Mouse (Mus musculus): ENCODE measurements around the gene Cd69. TPM values are rescaled to one million over a fixed set of nuclear protein-coding genes. Genes with fewer than 3 reads are reported as not detected.

Cd69 gene
- total RNA-seq (2021) = under 1 TPM in 1 of 2 experiments, not detected in 1; 0.31 TPM
- long read RNA-seq, experiment 1 = 0 reads
- long read RNA-seq, experiment 2 = 0 reads

- DNase-seq = no peak
- intact Hi-C loops (cut with DNase I) = no loop called here
Observed at GRCm38 (mm10) chr6:129275220-129275619, at the start of gene Cd69. Gene Cd69, minus strand, starts transcription at chr6:129275436.

GRCm38 (mm10) chr6:129319331-129319730 lies 44.1 kb upstream of the Cd69 start:
- intact Hi-C loops (cut with DNase I) = no loop called here
- no peak for DNase-seq

- intact Hi-C loops (cut with DNase I) = no loop called here
- no peak for DNase-seq
Observed at GRCm38 (mm10) chr6:129318395-129318794, 43.2 kb upstream of the Cd69 start.

- intact Hi-C loops (cut with DNase I) = no loop called here
- no peak for DNase-seq
Observed at GRCm38 (mm10) chr6:129316463-129316862, 41.2 kb upstream of the Cd69 start.

GRCm38 (mm10) chr6:129315698-129316097 lies 40.5 kb upstream of the Cd69 start:
- DNase-seq = no peak
- intact Hi-C loops (cut with DNase I) = no loop called here

- intact Hi-C loops (cut with DNase I) = no loop called here
- no peak for DNase-seq
Observed at GRCm38 (mm10) chr6:129314655-129315168, 39.5 kb upstream of the Cd69 start.

- intact Hi-C loops (cut with DNase I) = no loop called here
- DNase-seq = no peak
Observed at GRCm38 (mm10) chr6:129312499-129312898, 37.3 kb upstream of the Cd69 start.

- intact Hi-C loops (cut with DNase I) = no loop called here
- DNase-seq = no peak
Observed at GRCm38 (mm10) chr6:129304180-129304579, 28.9 kb upstream of the Cd69 start.

- DNase-seq = no peak
- intact Hi-C loops (cut with DNase I) = no loop called here
Observed at GRCm38 (mm10) chr6:129288708-129289107, 13.5 kb upstream of the Cd69 start.

GRCm38 (mm10) chr6:129284384-129285104 lies 9.3 kb upstream of the Cd69 start:
- no peak for DNase-seq
- intact Hi-C loops (cut with DNase I) = no loop called here

GRCm38 (mm10) chr6:129283271-129283670 lies 8.0 kb upstream of the Cd69 start:
- DNase-seq = no peak
- intact Hi-C loops (cut with DNase I) = no loop called here

- intact Hi-C loops (cut with DNase I) = no loop called here
- no peak for DNase-seq
Observed at GRCm38 (mm10) chr6:129276483-129276882, 1.2 kb upstream of the Cd69 start.

- DNase-seq = no peak
- intact Hi-C loops (cut with DNase I) = no loop called here
Observed at GRCm38 (mm10) chr6:129275624-129276203, 478 bp upstream of the Cd69 start.

GRCm38 (mm10) chr6:129274476-129274875 lies 760 bp downstream of the Cd69 start:
- intact Hi-C loops (cut with DNase I) = no loop called here
- DNase-seq = no peak

GRCm38 (mm10) chr6:129273662-129274061 lies 1.6 kb downstream of the Cd69 start:
- intact Hi-C loops (cut with DNase I) = no loop called here
- no peak for DNase-seq

- intact Hi-C loops (cut with DNase I) = no loop called here
Observed at GRCm38 (mm10) chr6:129266438-129267022, 8.7 kb downstream of the Cd69 start.

GRCm38 (mm10) chr6:129265821-129266220 lies 9.4 kb downstream of the Cd69 start:
- no peak for DNase-seq
- intact Hi-C loops (cut with DNase I) = no loop called here

More at GRCm38 (mm10) chr6:129266438-129267022, 8.7 kb downstream of the Cd69 start:
- no peak for DNase-seq

- intact Hi-C loops (cut with DNase I) = no loop called here
- no peak for DNase-seq
Observed at GRCm38 (mm10) chr6:129260940-129261339, 14.3 kb downstream of the Cd69 start.

- DNase-seq = no peak
- intact Hi-C loops (cut with DNase I) = no loop called here
Observed at GRCm38 (mm10) chr6:129260034-129260433, 15.2 kb downstream of the Cd69 start.

- DNase-seq = no peak
- intact Hi-C loops (cut with DNase I) = loop anchor here (2.0 kb wide), 2 partner anchors 167 to 401 kb away; no protein-coding TSS in a partner anchor
Observed at GRCm38 (mm10) chr6:129256018-129256417, 19.2 kb downstream of the Cd69 start.

- DNase-seq = no peak
- intact Hi-C loops (cut with DNase I) = no loop called here
Observed at GRCm38 (mm10) chr6:129254949-129255602, 20.2 kb downstream of the Cd69 start.

All from gastrocnemius, postnatal 36 days (tissue).